Mouse (Mus musculus): Measurements from ENCODE around the gene Ino80e. TPM values are rescaled to one million over a fixed set of nuclear protein-coding genes. Genes with fewer than 3 reads are reported as not detected.
A peak's percentile ranks its signal among the peaks of the same experiment; 100 is the strongest.

Ino80e gene
- polyA plus RNA-seq, 1 experiment from 2014 or later = 93.5 TPM

DNA sequence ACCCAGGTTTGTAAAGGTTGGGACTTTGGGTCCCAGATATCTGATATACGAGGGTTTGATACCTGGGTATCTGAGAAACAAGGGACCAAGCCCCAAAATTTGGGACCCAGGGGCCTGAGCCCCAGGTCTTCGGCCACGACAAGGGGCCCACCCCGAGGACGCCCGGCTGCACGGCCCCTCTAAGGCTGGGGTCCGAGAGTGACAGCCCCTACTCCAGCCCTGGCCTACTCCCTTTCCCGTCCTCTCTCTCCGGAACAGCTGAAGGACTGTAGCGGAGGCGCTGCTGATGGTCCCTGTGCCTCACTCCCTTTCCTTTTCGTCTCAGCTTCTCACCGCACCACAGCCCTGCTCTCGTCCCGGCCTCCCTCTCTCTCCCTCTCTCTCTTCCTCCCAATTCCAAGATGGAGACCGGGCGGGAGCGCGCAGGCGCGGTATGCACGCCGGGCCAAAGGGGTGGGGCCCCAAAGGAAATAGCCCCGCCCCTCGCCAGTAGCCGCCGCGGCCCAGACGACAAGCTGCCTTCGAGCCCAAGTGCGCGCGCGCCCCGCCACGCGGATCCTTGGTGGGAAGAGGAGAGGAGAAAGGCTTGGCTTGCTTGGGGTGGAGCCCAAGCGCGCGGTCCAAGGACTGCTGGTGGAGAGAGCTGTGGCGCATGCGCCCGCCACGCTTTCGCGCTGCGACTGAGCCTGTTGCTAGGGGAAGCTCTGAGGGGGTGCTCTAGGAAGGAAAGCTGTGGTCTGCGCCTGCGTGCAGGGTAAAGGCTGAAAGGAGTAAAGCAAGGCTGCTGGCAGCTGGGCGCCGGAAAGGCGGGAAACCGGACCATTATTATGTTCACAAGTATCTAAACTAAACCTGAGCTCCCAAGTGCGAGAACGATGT, 22.3 kb upstream of the Ino80e start, which contains the start of gene Taok2:
Gene Taok2 (minus strand): TSS at position 418 of the 879 bp plus-strand sequence.
- Histone ChIP-seq H3K4me3 (replicated peaks; ENCODE audit: low read depth, low read length) (peak within 1 kb of the TSS; percentile 69), H3K4me2 (ENCODE audit: low read length) (peak within 1 kb of the TSS; percentile 99), H3K27me3 (ENCODE audit: control insufficient read depth, insufficient read depth, low read length) (no peaks in the 10 kb centered on the region), H3K36me3 (ENCODE audit: control insufficient read depth, insufficient read depth, low read length) (peaks cover 13% of the 10 kb centered on the region), H3K9ac (replicated peaks; ENCODE audit: low read length) (peak within 1 kb of the TSS; percentile 87), H3K4me1 (ENCODE audit: control insufficient read depth, insufficient read depth, low read length) (peaks cover 28% of the 10 kb centered on the region), H3K9me3 (ENCODE audit: control insufficient read depth, low read length) (no peaks in the 10 kb centered on the region), H3K27ac (replicated peaks; ENCODE audit: low read depth, low read length) (peak within 1 kb of the TSS; percentile 92)
- ATAC-seq (ENCODE audit: low FRiP score, low TSS enrichment) (peak; percentile 96), DNase-seq (peak; percentile 100)
- WGBS = under 1% methylated on average over 56 of the region's 56 CpGs

DNA sequence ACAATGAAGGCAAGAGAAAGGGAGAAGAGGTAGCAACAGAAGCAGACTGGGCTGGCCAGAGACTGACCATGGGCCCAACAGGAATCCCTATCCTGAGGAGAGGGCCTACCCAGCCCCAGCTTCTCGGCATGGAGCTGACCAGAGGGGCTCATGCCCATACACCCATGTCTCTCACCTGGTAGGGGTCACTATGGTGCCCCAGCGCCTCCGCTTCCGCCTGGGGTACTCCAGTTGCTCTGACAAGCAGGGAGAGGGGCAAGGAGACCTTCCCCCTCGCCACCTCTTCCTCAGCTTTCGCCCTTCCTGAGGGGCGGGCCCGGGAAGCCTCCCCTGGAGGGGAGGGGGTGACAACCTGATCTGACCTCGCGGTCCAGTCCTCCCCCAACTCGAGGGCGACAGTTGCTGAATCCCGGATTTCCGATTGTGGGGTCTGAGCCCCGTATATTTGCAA, 21.6 kb upstream of the Ino80e start:
- peaks cover 28% of the 10 kb centered on the region for H3K4me1 ChIP-seq (ENCODE audit: control insufficient read depth, insufficient read depth, low read length)
- peak overlapping the region; percentile 99 for H3K4me2 ChIP-seq (ENCODE audit: low read length)
- peak overlapping the region; percentile 87 for H3K9ac ChIP-seq (replicated peaks; ENCODE audit: low read length)
- WGBS = under 1% methylated on average over 15 of the region's 15 CpGs
- no peaks in the 10 kb centered on the region for H3K9me3 ChIP-seq (ENCODE audit: control insufficient read depth, low read length)
- H3K27ac ChIP-seq (replicated peaks; ENCODE audit: low read depth, low read length) = peak overlapping the region; percentile 92
- H3K4me3 ChIP-seq (replicated peaks; ENCODE audit: low read depth, low read length) = peak overlapping the region; percentile 69
- DNase-seq (peak; percentile 28), ATAC-seq (ENCODE audit: low FRiP score, low TSS enrichment) (no peak)
- H3K36me3 ChIP-seq (ENCODE audit: control insufficient read depth, insufficient read depth, low read length) = peaks cover 20% of the 10 kb centered on the region
- H3K27me3 ChIP-seq (ENCODE audit: control insufficient read depth, insufficient read depth, low read length) = no peaks in the 10 kb centered on the region

DNA sequence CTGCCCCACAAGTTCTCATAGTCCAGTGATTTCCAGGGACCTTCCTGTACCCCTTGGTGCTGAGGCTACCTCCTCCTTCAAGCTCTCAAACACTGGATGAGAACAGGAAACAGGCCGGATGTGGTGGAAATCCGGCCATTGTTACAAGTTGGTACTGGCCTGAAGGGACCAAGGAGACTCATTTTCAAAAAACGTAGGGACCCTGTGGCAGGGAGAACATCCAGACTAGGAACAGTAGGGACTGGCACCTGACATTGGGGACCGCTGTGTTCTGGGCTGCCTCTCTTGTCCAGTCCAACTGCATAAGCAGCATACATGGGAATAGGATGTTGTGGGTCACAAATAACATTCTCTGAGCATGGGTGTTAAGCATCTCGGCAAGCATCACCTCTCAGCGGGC, 18.9 kb upstream of the Ino80e start:
- no peak for DNase-seq
- Histone ChIP-seq H3K4me2 (ENCODE audit: low read length) (peak overlapping the region; percentile 99), H3K9me3 (ENCODE audit: control insufficient read depth, low read length) (no peaks in the 10 kb centered on the region), H3K4me1 (ENCODE audit: control insufficient read depth, insufficient read depth, low read length) (peaks cover 28% of the 10 kb centered on the region), H3K27ac (replicated peaks; ENCODE audit: low read depth, low read length) (no peak overlapping the region), H3K36me3 (ENCODE audit: control insufficient read depth, insufficient read depth, low read length) (peaks cover 48% of the 10 kb centered on the region), H3K27me3 (ENCODE audit: control insufficient read depth, insufficient read depth, low read length) (no peaks in the 10 kb centered on the region), H3K4me3 (replicated peaks; ENCODE audit: low read depth, low read length) (no peak overlapping the region), H3K9ac (replicated peaks; ENCODE audit: low read length) (peak overlapping the region; percentile 39; the same call in 1 of the 2 replicates)
- WGBS = 83% methylated on average over 6 of the region's 6 CpGs
- no peak for ATAC-seq (ENCODE audit: low FRiP score, low TSS enrichment)

DNA sequence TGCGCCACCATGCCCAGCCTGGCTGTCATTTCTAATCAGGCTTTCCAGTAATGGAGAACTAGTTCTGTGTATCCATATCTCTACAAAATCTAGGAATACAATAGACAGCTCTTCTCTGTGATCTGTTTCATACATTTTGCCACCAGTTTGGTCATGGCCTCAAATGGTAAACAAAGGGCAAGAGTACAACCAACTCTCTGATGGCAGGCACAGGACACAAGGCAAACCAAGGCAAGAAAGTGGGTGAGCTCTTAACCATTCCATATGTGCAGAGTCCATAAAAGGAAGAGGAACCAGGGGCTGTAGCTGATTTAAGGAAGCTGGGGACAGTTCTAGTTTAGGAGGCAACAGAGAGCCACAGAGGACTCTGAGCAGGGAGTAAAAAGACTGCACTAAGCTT, 15.1 kb upstream of the Ino80e start:
- Histone ChIP-seq H3K9me3 (ENCODE audit: control insufficient read depth, low read length) (no peaks in the 10 kb centered on the region), H3K27ac (replicated peaks; ENCODE audit: low read depth, low read length) (no peak overlapping the region), H3K9ac (replicated peaks; ENCODE audit: low read length) (no peak overlapping the region), H3K4me2 (ENCODE audit: low read length) (no peak overlapping the region), H3K27me3 (ENCODE audit: control insufficient read depth, insufficient read depth, low read length) (no peaks in the 10 kb centered on the region), H3K36me3 (ENCODE audit: control insufficient read depth, insufficient read depth, low read length) (peaks cover 86% of the 10 kb centered on the region), H3K4me3 (replicated peaks; ENCODE audit: low read depth, low read length) (no peak overlapping the region), H3K4me1 (ENCODE audit: control insufficient read depth, insufficient read depth, low read length) (peaks cover 17% of the 10 kb centered on the region)
- no peak for DNase-seq
- WGBS = 100% methylated on average over 1 of the region's 1 CpGs
- ATAC-seq (ENCODE audit: low FRiP score, low TSS enrichment) = no peak

DNA sequence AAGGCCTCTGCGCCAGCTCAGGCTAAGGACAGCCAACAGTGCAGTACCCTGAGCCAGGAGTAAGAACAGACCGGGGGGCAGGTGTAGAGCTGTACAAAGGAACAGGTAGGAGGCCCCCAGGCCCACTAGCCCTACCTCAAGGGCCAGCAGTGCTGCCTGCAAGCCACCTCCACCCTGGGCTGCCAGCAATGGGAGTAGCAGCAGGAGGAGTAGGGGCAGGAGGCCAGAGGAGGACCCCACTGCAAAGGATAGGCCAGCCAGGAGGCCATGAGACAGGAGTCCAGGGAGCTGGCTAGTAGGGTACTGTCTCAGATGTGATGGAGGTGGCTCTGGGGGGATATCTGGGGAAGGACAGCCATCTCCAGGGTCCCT, 8.3 kb upstream of the Ino80e start:
- Histone ChIP-seq H3K27ac (replicated peaks; ENCODE audit: low read depth, low read length) (no peak overlapping the region), H3K4me1 (ENCODE audit: control insufficient read depth, insufficient read depth, low read length) (no peaks in the 10 kb centered on the region), H3K4me3 (replicated peaks; ENCODE audit: low read depth, low read length) (no peak overlapping the region), H3K27me3 (ENCODE audit: control insufficient read depth, insufficient read depth, low read length) (no peaks in the 10 kb centered on the region), H3K36me3 (ENCODE audit: control insufficient read depth, insufficient read depth, low read length) (peaks cover 100% of the 10 kb centered on the region), H3K9me3 (ENCODE audit: control insufficient read depth, low read length) (no peaks in the 10 kb centered on the region), H3K9ac (replicated peaks; ENCODE audit: low read length) (no peak overlapping the region), H3K4me2 (ENCODE audit: low read length) (no peak overlapping the region)
- DNase-seq (no peak), ATAC-seq (ENCODE audit: low FRiP score, low TSS enrichment) (no peak)
- WGBS = 100% methylated on average over 2 of the region's 2 CpGs

DNA sequence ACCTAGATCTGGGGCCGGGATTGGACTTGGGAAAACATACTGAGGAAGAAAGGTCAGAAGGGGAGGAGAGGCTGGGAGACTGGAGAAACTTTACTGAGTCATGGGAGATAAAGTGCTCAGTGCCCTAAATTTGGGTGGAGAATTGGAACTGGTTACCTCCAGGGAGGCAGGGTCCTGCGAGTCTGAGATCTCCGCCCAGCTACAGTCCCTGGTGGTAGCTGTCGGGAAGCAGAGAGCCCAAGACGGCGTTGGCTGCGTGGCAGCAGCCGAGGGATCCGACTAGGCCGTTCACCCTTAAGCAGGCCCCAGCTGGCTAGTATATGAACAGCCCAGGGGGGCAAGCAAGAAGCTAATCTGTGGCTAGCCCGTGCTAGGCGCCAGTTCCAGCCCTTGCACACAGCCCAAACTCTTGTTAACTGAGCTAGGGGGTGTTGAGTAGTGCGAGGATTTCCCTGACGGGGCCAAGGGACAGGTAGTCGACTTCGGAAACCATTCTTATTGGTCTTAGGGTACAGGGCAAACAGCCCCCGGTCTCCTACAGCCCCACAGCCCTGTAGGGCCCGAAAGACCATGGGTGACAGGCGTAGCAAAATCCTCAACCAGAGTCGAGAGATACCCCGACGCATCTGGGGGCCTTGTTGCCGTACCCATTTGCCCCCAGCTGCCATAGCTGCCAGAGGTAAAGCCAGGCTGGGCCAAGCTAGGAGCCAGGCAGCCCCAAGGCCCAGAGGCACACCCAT, 7.8 kb upstream of the Ino80e start:
- peaks cover 99% of the 10 kb centered on the region for H3K36me3 ChIP-seq (ENCODE audit: control insufficient read depth, insufficient read depth, low read length)

DNA sequence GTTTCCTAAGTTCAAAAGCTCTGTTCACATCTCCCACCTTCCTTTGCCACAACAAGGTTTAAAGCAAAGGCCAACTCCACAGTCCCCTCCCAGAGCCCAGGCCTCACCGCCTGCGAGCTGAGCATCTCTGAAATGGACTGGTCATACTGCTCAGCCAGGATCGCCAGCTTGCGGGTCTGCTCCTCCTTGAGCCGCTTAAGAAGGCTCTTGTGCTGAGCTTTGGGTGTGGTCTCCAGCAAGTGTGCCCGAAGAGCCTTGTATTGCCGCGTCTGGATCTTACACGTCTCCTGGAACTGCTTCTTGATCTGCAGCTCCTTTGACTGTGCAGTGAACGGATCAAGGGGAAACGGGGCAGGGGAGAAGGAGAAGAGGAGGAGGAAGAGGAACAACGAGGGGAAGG, 5.8 kb upstream of the Ino80e start:
- Histone ChIP-seq H3K4me2 (ENCODE audit: low read length) (no peak overlapping the region), H3K9me3 (ENCODE audit: control insufficient read depth, low read length) (no peaks in the 10 kb centered on the region), H3K36me3 (ENCODE audit: control insufficient read depth, insufficient read depth, low read length) (peaks cover 93% of the 10 kb centered on the region), H3K4me3 (replicated peaks; ENCODE audit: low read depth, low read length) (no peak overlapping the region), H3K4me1 (ENCODE audit: control insufficient read depth, insufficient read depth, low read length) (peaks cover 9% of the 10 kb centered on the region), H3K27ac (replicated peaks; ENCODE audit: low read depth, low read length) (no peak overlapping the region), H3K9ac (replicated peaks; ENCODE audit: low read length) (no peak overlapping the region), H3K27me3 (ENCODE audit: control insufficient read depth, insufficient read depth, low read length) (no peaks in the 10 kb centered on the region)
- DNase-seq (no peak), ATAC-seq (ENCODE audit: low FRiP score, low TSS enrichment) (no peak)
- 90% methylated on average over 12 of the region's 12 CpGs for WGBS

More for the DNA sequence above, 7.8 kb upstream of the Ino80e start:
- 91% methylated on average over 23 of the region's 23 CpGs for WGBS
- H3K9ac ChIP-seq (replicated peaks; ENCODE audit: low read length) = no peak overlapping the region
- ATAC-seq (ENCODE audit: low FRiP score, low TSS enrichment) = no peak
- H3K9me3 ChIP-seq (ENCODE audit: control insufficient read depth, low read length) = no peaks in the 10 kb centered on the region
- H3K4me2 ChIP-seq (ENCODE audit: low read length) = no peak overlapping the region
- no peak overlapping the region for H3K4me3 ChIP-seq (replicated peaks; ENCODE audit: low read depth, low read length)
- H3K4me1 ChIP-seq (ENCODE audit: control insufficient read depth, insufficient read depth, low read length) = no peaks in the 10 kb centered on the region
- no peaks in the 10 kb centered on the region for H3K27me3 ChIP-seq (ENCODE audit: control insufficient read depth, insufficient read depth, low read length)
- DNase-seq = no peak
- no peak overlapping the region for H3K27ac ChIP-seq (replicated peaks; ENCODE audit: low read depth, low read length)

DNA sequence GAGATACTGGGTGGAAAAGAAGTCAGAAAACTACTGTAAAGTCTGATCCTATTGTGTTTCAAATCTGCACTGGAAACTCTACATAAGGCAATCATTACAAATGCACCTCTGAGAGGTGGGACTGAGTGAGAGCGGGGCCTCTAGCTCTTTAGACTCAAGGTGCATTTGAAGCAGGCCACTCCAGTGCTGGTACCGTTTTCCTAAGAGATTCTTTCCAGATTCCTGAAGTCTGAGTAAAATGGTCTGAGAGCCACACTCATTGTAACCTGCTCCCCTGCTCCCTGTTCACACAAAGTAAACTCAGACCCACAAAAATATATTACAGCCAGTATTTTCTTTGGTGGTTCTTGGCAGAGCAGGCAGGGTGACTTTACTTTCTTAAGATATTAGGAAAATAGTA, 5.4 kb upstream of the Ino80e start:
- ATAC-seq (ENCODE audit: low FRiP score, low TSS enrichment) = no peak
- H3K9me3 ChIP-seq (ENCODE audit: control insufficient read depth, low read length) = no peaks in the 10 kb centered on the region
- no peak overlapping the region for H3K4me3 ChIP-seq (replicated peaks; ENCODE audit: low read depth, low read length)
- no peak overlapping the region for H3K9ac ChIP-seq (replicated peaks; ENCODE audit: low read length)
- H3K27me3 ChIP-seq (ENCODE audit: control insufficient read depth, insufficient read depth, low read length) = no peaks in the 10 kb centered on the region
- peaks cover 14% of the 10 kb centered on the region for H3K4me1 ChIP-seq (ENCODE audit: control insufficient read depth, insufficient read depth, low read length)
- peaks cover 88% of the 10 kb centered on the region for H3K36me3 ChIP-seq (ENCODE audit: control insufficient read depth, insufficient read depth, low read length)
- DNase-seq = no peak
- WGBS = 91% methylated on average over 2 of the region's 2 CpGs
- H3K4me2 ChIP-seq (ENCODE audit: low read length) = no peak overlapping the region
- H3K27ac ChIP-seq (replicated peaks; ENCODE audit: low read depth, low read length) = no peak overlapping the region
